Mouse (Mus musculus): ENCODE data around the gene Mgme1. TPM values are rescaled to one million over a fixed set of nuclear protein-coding genes. Genes with fewer than 3 reads are reported as not detected.

Gene Mgme1
- polyA plus RNA-seq, 1 experiment from 2014 or later, result 6.8 TPM

- Histone ChIP-seq H3K36me3 (ENCODE audit: insufficient read depth, low read length) (no peaks in the 10 kb centered on the region), H3K27ac (ENCODE audit: low read length) (no peak overlapping the region), H3K4me2 (replicated peaks; ENCODE audit: low read depth, low read length) (no peak overlapping the region), H3K9me3 (ENCODE audit: low read length) (no peaks in the 10 kb centered on the region), H3K9ac (replicated peaks; ENCODE audit: low read depth) (no peak overlapping the region), H3K4me1 (ENCODE audit: insufficient read depth, low read depth, low read length) (no peaks in the 10 kb centered on the region), H3K4me3 (ENCODE audit: low read depth, low read length) (no peak overlapping the region), H3K27me3 (replicated peaks; ENCODE audit: insufficient read depth, low read length) (no peaks in the 10 kb centered on the region)
- WGBS, result 43% methylated on average over 2 of the region's 2 CpGs
- DNase-seq (ENCODE audit: low spot score) (no peak), ATAC-seq (no peak)
- TF ChIP-seq EP300 (IDR thresholded peaks at IDR 0.05) (no peak), CTCF (IDR thresholded peaks at IDR 0.05) (no peak)
These were observed 31.1 kb upstream of the Mgme1 start for GRCm38 (mm10) chr2:144239318-144239717.

GRCm38 (mm10) chr2:144240095-144240899 is 30.2 kb upstream of the Mgme1 start:
- TF ChIP-seq EP300 (IDR thresholded peaks at IDR 0.05) (no peak), CTCF (IDR thresholded peaks at IDR 0.05) (no peak)
- no peaks in the 10 kb centered on the region for H3K9me3 ChIP-seq (ENCODE audit: low read length)
- H3K36me3 ChIP-seq (ENCODE audit: insufficient read depth, low read length), result no peaks in the 10 kb centered on the region
- H3K27ac ChIP-seq (ENCODE audit: low read length), result no peak overlapping the region
- DNase-seq (ENCODE audit: low spot score) (no peak), ATAC-seq (no peak)
- no peak overlapping the region for H3K9ac ChIP-seq (replicated peaks; ENCODE audit: low read depth)
- no peaks in the 10 kb centered on the region for H3K27me3 ChIP-seq (replicated peaks; ENCODE audit: insufficient read depth, low read length)
- H3K4me1 ChIP-seq (ENCODE audit: insufficient read depth, low read depth, low read length), result no peaks in the 10 kb centered on the region
- no peak overlapping the region for H3K4me2 ChIP-seq (replicated peaks; ENCODE audit: low read depth, low read length)
- H3K4me3 ChIP-seq (ENCODE audit: low read depth, low read length), result no peak overlapping the region
- 79% methylated on average over 3 of the region's 3 CpGs for WGBS

GRCm38 (mm10) chr2:144245464-144245863 is 25.0 kb upstream of the Mgme1 start:
- ATAC-seq (peak; percentile 96), DNase-seq (ENCODE audit: low spot score) (peak; percentile 92)
- TF ChIP-seq EP300 (IDR thresholded peaks at IDR 0.05), result peak; percentile 89
- TF ChIP-seq CTCF (IDR thresholded peaks at IDR 0.05), result no peak
- H3K36me3 ChIP-seq (ENCODE audit: insufficient read depth, low read length), result 0 out of 2 replicates have a peak, but pooled peaks cover 11% of the 10 kb centered on the region
- no peak overlapping the region for H3K4me3 ChIP-seq (ENCODE audit: low read depth, low read length)
- H3K27me3 ChIP-seq (replicated peaks; ENCODE audit: insufficient read depth, low read length), result no peaks in the 10 kb centered on the region
- H3K4me2 ChIP-seq (replicated peaks; ENCODE audit: low read depth, low read length), result no peak overlapping the region
- WGBS, result 36% methylated on average over 7 of the region's 7 CpGs
- no peaks in the 10 kb centered on the region for H3K9me3 ChIP-seq (ENCODE audit: low read length)
- H3K4me1 ChIP-seq (ENCODE audit: insufficient read depth, low read depth, low read length), result no peaks in the 10 kb centered on the region
- H3K9ac ChIP-seq (replicated peaks; ENCODE audit: low read depth), result no peak overlapping the region
- H3K27ac ChIP-seq (ENCODE audit: low read length), result peak overlapping the region; percentile 39; the same call in 1 of the 2 replicates

- ATAC-seq (no peak), DNase-seq (ENCODE audit: low spot score) (no peak)
- H3K4me2 ChIP-seq (replicated peaks; ENCODE audit: low read depth, low read length), result no peak overlapping the region
- H3K27ac ChIP-seq (ENCODE audit: low read length), result no peak overlapping the region
- no peak overlapping the region for H3K9ac ChIP-seq (replicated peaks; ENCODE audit: low read depth)
- H3K4me1 ChIP-seq (ENCODE audit: insufficient read depth, low read depth, low read length), result no peaks in the 10 kb centered on the region
- no peaks in the 10 kb centered on the region for H3K27me3 ChIP-seq (replicated peaks; ENCODE audit: insufficient read depth, low read length)
- 0 out of 2 replicates have a peak, but pooled peaks cover 13% of the 10 kb centered on the region for H3K36me3 ChIP-seq (ENCODE audit: insufficient read depth, low read length)
- H3K4me3 ChIP-seq (ENCODE audit: low read depth, low read length), result no peak overlapping the region
- TF ChIP-seq EP300 (IDR thresholded peaks at IDR 0.05), result no peak
- TF ChIP-seq CTCF (IDR thresholded peaks at IDR 0.05), result no peak
- no peaks in the 10 kb centered on the region for H3K9me3 ChIP-seq (ENCODE audit: low read length)
- WGBS, result 61% methylated on average over 2 of the region's 2 CpGs
These were observed 24.2 kb upstream of the Mgme1 start for GRCm38 (mm10) chr2:144246270-144246669.

- H3K9ac ChIP-seq (replicated peaks; ENCODE audit: low read depth), result no peak overlapping the region
- H3K27me3 ChIP-seq (replicated peaks; ENCODE audit: insufficient read depth, low read length), result no peaks in the 10 kb centered on the region
- H3K9me3 ChIP-seq (ENCODE audit: low read length), result no peaks in the 10 kb centered on the region
- no peaks in the 10 kb centered on the region for H3K4me1 ChIP-seq (ENCODE audit: insufficient read depth, low read depth, low read length)
- H3K27ac ChIP-seq (ENCODE audit: low read length), result no peak overlapping the region
- TF ChIP-seq EP300 (IDR thresholded peaks at IDR 0.05) (no peak), CTCF (IDR thresholded peaks at IDR 0.05) (no peak)
- ATAC-seq, result no peak
- peak; percentile 33 for DNase-seq (ENCODE audit: low spot score)
- WGBS, result 40% methylated on average over 5 of the region's 5 CpGs
- H3K4me2 ChIP-seq (replicated peaks; ENCODE audit: low read depth, low read length), result no peak overlapping the region
- H3K4me3 ChIP-seq (ENCODE audit: low read depth, low read length), result no peak overlapping the region
- 0 out of 2 replicates have a peak, but pooled peaks cover 13% of the 10 kb centered on the region for H3K36me3 ChIP-seq (ENCODE audit: insufficient read depth, low read length)
These were observed 23.0 kb upstream of the Mgme1 start for GRCm38 (mm10) chr2:144247337-144247978.

GRCm38 (mm10) chr2:144248613-144249376 is 21.7 kb upstream of the Mgme1 start:
- ATAC-seq, result peak; percentile 56
- H3K9ac ChIP-seq (replicated peaks; ENCODE audit: low read depth), result no peak overlapping the region
- peak; percentile 83 for DNase-seq (ENCODE audit: low spot score)
- TF ChIP-seq CTCF (IDR thresholded peaks at IDR 0.05) (no peak), EP300 (IDR thresholded peaks at IDR 0.05) (peak; percentile 57; the same call in 1 of the 2 replicates)
- H3K4me2 ChIP-seq (replicated peaks; ENCODE audit: low read depth, low read length), result no peak overlapping the region
- H3K9me3 ChIP-seq (ENCODE audit: low read length), result no peaks in the 10 kb centered on the region
- no peaks in the 10 kb centered on the region for H3K27me3 ChIP-seq (replicated peaks; ENCODE audit: insufficient read depth, low read length)
- peak overlapping the region; percentile 17 for H3K27ac ChIP-seq (ENCODE audit: low read length)
- 0 out of 2 replicates have a peak, but pooled peaks cover 23% of the 10 kb centered on the region for H3K36me3 ChIP-seq (ENCODE audit: insufficient read depth, low read length)
- 26% methylated on average over 4 of the region's 4 CpGs for WGBS
- no peaks in the 10 kb centered on the region for H3K4me1 ChIP-seq (ENCODE audit: insufficient read depth, low read depth, low read length)
- no peak overlapping the region for H3K4me3 ChIP-seq (ENCODE audit: low read depth, low read length)
